In the genomic region with DNA sequence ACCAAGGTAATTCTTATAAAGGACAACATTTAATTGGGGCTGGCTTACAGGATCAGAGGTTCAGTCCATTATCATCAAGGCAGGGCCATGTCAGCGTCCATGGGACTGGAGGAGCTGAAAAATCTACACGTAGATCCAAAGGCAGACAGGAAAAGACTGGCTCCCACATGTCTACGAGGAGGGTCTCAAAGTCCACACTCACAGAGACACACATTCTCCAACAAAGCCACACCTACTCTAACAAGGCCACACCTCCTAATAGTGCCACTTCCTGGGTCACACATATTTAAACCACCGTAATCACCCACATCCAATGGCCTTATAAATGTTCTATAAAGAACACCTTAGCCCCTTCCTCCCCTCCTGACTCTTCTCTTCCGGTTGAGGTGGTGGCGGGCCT, we compare ENCODE assay signal across 21 mouse cellular contexts.
"Had no signal": no experiment of that assay in that cellular context is flagged by ENCODE, and none has a peak within 500 bp of the region (broad histone marks: within the 10 kb centered on the region; RNA-seq: fewer than 3 reads in every experiment).

No protein-coding gene starts in this region.

- H3K27ac ChIP-seq: kidney, embryonic 15.5 days; left cerebral cortex, adult 2 months; liver, embryonic 14.5 days; lung, embryonic 15.5 days; midbrain, embryonic 12.5 days; midbrain, embryonic 15.5 days; neural tube, embryonic 13.5 days; stomach, embryonic 15.5 days had no signal

- H3K9me3 ChIP-seq: kidney, embryonic 15.5 days; lung, embryonic 15.5 days; midbrain, embryonic 12.5 days; midbrain, embryonic 15.5 days; neural tube, embryonic 13.5 days; stomach, embryonic 15.5 days had no signal

- H3K4me3 ChIP-seq: kidney, embryonic 15.5 days; left cerebral cortex, adult 2 months; lung, embryonic 15.5 days; midbrain, embryonic 12.5 days; midbrain, embryonic 15.5 days; myocyte; neural tube, embryonic 13.5 days; stomach, embryonic 15.5 days had no signal

- ATAC-seq: midbrain, embryonic 15.5 days had no signal

- DNase-seq: kidney, adult 11 months; kidney, adult 8-10 months; kidney, postnatal 10 days; kidney, postnatal 36 days; layer of hippocampus, postnatal 36 days; lung, adult 18-20 months; lung, postnatal 10 days; lung, postnatal 36 days; retina, postnatal 1 day; right cerebral cortex, postnatal 25 days; spleen, adult 18-20 months; thymus, postnatal 36 days had no signal

- H3K9ac ChIP-seq: kidney, embryonic 15.5 days; liver, embryonic 14.5 days; lung, embryonic 15.5 days; midbrain, embryonic 12.5 days; midbrain, embryonic 15.5 days; neural tube, embryonic 13.5 days; stomach, embryonic 15.5 days had no signal

- H3K36me3 ChIP-seq: kidney, embryonic 15.5 days; lung, embryonic 15.5 days; midbrain, embryonic 12.5 days; midbrain, embryonic 15.5 days; neural tube, embryonic 13.5 days; stomach, embryonic 15.5 days had no signal

- H3K4me2 ChIP-seq: kidney, embryonic 15.5 days; lung, embryonic 15.5 days; midbrain, embryonic 12.5 days; midbrain, embryonic 15.5 days; neural tube, embryonic 13.5 days; stomach, embryonic 15.5 days had no signal

- H3K27me3 ChIP-seq: lung, embryonic 15.5 days; stomach, embryonic 15.5 days had no signal
